Mouse (Mus musculus): ENCODE data around the gene Smco2.

- no peak for TF ChIP-seq CTCF (IDR thresholded peaks at IDR 0.05; ENCODE audit: borderline replicate concordance, extremely low read depth, insufficient read depth, insufficient read length)
- no peak for TF ChIP-seq POLR2A (IDR thresholded peaks at IDR 0.05; ENCODE audit: borderline replicate concordance, extremely low read depth, insufficient read depth, insufficient read length, poor library complexity, severe bottlenecking)
These were observed 27.9 kb upstream of the Smco2 start for GRCm38 (mm10) chr6:146821958-146822357.
